Mouse (Mus musculus) spleen, adult 2 months (tissue): ENCODE measurements at regions not wholly inside any gene's neighbourhood (a gene's known extent, or its start where the extent isn't known, plus 50 kb on each side); places are given as distances from the start of the nearest gene placed in this dataset.

Source experiments
- CTCF ChIP-seq: fragments of 200-500 bp; IDR thresholded peaks from 2 replicates; pipeline ENCODE4 v1.5.1; 2011; ENCODE audit warnings: mild to moderate bottlenecking, inconsistent platforms; ENCODE audit not compliant: insufficient read depth, insufficient read length, insufficient replicate concordance; ENCODE audit errors: extremely low read depth
- POLR2A ChIP-seq: fragments of 200-500 bp; IDR thresholded peaks from 2 replicates; pipeline ENCODE4 v1.6.1; 2011; ENCODE audit warnings: low read depth, low read length, inconsistent platforms

DNA sequence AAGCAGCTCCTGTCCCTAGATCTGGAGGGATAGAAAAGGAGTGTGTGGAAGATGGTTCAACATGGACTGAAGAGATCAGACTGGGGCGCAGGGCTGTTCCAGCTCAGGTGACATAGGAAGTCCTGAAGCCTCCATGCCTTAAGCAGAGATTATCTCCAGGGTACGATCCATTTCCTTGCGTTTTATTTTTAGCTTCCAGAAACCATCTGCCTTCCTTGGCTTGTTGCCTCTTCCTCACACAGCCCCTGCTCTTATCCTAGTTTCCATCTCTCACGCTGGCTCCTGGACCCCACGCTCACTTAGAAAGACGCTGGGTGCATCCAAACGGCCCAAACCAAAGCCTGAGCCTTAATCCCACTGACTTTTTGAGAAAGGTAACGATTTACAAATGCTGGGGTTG is 206.8 kb upstream of the Daam1 start:
- TF ChIP-seq CTCF (no peak), POLR2A (no peak)
